Mouse (Mus musculus): ENCODE data around the gene Cpt1b. TPM values are rescaled to one million over a fixed set of nuclear protein-coding genes. Genes with fewer than 3 reads are reported as not detected.
"Not testable (repeated sequence)": the region's sequence is repeated elsewhere in the genome, so short reads cannot be mapped to it uniquely, and the experiment has no call there.

Cpt1b gene
- polyA plus RNA-seq, 1 experiment from 2014 or later = not detected

DNA sequence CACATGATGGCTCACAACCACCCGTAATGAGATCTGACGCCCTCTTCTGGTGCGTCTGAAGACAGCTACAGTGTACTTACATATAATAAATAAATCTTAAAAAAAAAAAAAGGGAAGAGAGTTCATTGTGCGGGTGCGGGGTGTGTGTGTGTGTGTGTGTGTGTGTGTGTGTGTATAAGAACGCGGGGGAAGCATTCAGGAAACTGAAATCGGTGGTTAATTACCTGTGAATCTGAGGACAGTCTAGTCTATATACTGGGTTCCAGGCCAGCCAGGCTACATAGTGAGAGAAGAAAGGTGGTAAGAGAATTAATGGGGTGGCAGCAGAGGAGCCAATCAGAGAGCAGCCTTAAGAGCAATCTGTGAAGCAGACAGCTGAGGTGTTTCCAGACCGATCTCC, 5.1 kb upstream of the Cpt1b start:
- not testable (repeated sequence) for H3K4me2 ChIP-seq (ENCODE audit: low read depth); H3K9me3 ChIP-seq (ENCODE audit: control insufficient read depth, low read length); H3K4me1 ChIP-seq (ENCODE audit: control insufficient read depth, insufficient read depth, low read length); H3K27me3 ChIP-seq (ENCODE audit: control insufficient read depth, insufficient read depth, low read length); H3K36me3 ChIP-seq (ENCODE audit: control insufficient read depth, insufficient read depth, low read length); ATAC-seq (ENCODE audit: insufficient read depth, low FRiP score, low TSS enrichment); H3K4me3 ChIP-seq (ENCODE audit: low read depth, low read length); H3K9ac ChIP-seq (ENCODE audit: low read length); DNase-seq (ENCODE audit: low spot score); H3K27ac ChIP-seq (ENCODE audit: low read depth, low read length)
- 83% methylated on average over 9 of the region's 9 CpGs for WGBS

DNA sequence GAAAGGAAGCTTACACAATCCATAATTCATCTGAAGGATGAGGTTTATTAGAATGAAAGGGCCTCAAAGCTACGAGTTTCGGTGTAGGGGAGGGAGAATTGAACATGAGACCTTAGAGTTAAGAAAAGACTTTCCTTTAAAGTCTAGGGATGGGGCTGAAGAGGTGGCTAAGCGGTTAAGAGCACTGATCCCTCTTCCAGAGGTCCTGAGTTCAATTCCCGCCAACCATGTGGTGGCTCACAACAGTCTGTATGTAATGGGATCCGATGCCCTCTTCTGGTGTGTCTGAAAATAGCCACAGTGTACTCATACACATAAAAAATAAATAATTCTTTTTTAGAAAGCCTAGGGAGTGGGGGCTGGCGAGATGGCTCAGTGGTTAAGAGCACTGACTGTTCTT, 4.7 kb upstream of the Cpt1b start:
- no peaks in the 10 kb centered on the region for H3K9me3 ChIP-seq (ENCODE audit: control insufficient read depth, low read length)
- no peaks in the 10 kb centered on the region for H3K36me3 ChIP-seq (ENCODE audit: control insufficient read depth, insufficient read depth, low read length)
- H3K9ac ChIP-seq (ENCODE audit: low read length) = peak overlapping the region; percentile 59
- DNase-seq (ENCODE audit: low spot score) (no peak), ATAC-seq (ENCODE audit: insufficient read depth, low FRiP score, low TSS enrichment) (no peak)
- H3K4me2 ChIP-seq (ENCODE audit: low read depth) = peak overlapping the region; percentile 91
- H3K27ac ChIP-seq (ENCODE audit: low read depth, low read length) = peak overlapping the region; percentile 80
- H3K4me1 ChIP-seq (ENCODE audit: control insufficient read depth, insufficient read depth, low read length) = peaks cover 8% of the 10 kb centered on the region
- peak overlapping the region; percentile 50 for H3K4me3 ChIP-seq (ENCODE audit: low read depth, low read length)
- 51% methylated on average over 6 of the region's 6 CpGs for WGBS
- H3K27me3 ChIP-seq (ENCODE audit: control insufficient read depth, insufficient read depth, low read length) = no peaks in the 10 kb centered on the region

DNA sequence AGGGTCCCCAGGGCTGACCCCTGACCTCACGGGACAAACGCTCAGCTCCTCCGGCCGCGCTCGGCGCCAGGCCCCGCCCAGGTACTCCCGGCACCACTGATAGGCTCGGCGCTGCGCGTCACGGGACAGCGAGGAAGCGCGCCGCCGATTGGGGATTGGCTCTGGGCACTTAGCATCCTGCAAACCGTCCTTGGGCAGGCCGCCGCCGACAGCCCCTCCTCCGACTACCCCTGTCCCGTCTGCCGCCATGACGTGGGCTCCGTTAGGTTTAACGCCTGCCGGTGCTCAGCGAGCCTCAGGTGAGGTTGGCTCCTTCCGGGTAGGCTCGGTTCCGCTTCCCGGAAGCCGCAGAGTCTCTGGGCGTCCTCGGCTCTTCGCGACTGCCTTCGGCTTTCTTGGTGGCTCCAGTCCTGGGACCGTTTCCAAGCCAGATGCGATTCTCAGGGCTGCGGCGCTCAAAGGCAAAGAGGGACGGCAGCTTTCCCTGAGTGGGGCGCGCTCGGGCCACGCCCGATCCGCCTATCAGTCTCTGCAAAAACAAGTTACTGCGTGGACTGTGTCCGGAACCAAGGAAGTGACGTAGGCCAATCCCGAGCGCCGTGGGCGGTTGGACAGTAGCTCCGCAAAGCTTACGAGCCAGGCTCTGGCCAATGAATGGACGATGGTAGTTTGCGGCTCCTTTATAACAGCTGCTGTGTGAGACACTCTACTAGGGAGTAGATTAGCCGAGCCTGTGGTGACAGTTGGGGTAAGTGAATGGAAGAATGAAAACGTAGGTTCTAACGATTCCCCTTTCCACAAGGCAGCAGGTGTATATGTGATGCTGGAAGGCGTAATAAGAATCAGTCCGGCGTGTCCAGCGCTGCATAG, 3.9 kb upstream of the Cpt1b start, which contains the start of the genes C730034F03Rik, Gm44502 and Chkb:
Gene C730034F03Rik (plus strand): TSS at position 238 of the 870 bp plus-strand sequence.
Gene Gm44502 (minus strand): TSS at position 345 of the 870 bp plus-strand sequence.
Gene Chkb (minus strand): TSS at position 557 of the 870 bp plus-strand sequence.
- DNase-seq (ENCODE audit: low spot score) (peak; percentile 92), ATAC-seq (ENCODE audit: insufficient read depth, low FRiP score, low TSS enrichment) (peak; percentile 96)
- Histone ChIP-seq H3K27me3 (ENCODE audit: control insufficient read depth, insufficient read depth, low read length) (no peaks in the 10 kb centered on the region), H3K9me3 (ENCODE audit: control insufficient read depth, low read length) (no peaks in the 10 kb centered on the region), H3K27ac (ENCODE audit: low read depth, low read length) (peak within 1 kb of the TSS; percentile 80), H3K4me3 (ENCODE audit: low read depth, low read length) (peak within 1 kb of the TSS; percentile 50), H3K4me1 (ENCODE audit: control insufficient read depth, insufficient read depth, low read length) (peaks cover 8% of the 10 kb centered on the region), H3K4me2 (ENCODE audit: low read depth) (peak within 1 kb of the TSS; percentile 91), H3K9ac (ENCODE audit: low read length) (peak within 1 kb of the TSS; percentile 59), H3K36me3 (ENCODE audit: control insufficient read depth, insufficient read depth, low read length) (no peaks in the 10 kb centered on the region)
- WGBS = under 1% methylated on average over 69 of the region's 70 CpGs

DNA sequence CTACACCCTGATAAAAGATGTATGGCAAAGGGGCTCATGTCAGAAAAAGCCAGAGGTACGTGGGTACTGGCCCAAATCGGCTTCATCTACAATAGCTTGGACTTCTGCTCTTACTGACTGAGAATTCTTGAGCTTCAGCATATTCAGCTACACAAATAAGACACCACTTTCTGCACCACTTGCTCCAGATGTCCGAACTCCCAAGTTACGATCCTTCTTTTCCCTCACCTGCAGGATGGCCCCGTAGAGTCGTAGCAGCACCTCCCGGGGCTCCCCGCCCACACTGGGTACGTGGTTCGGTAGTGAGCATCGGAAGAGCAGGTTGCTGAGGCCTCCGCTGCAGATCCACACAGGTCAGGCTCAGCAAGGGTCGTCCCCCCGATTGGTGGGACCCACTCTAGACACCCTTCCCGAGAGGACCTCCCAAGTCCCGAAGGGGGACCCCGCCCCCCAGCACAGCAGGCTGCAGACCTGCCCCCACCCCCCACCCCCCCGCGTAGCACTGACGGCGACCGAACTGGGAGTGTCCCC, 3.2 kb upstream of the Cpt1b start:
- WGBS = 6% methylated on average over 22 of the region's 22 CpGs
- Histone ChIP-seq H3K4me1 (ENCODE audit: control insufficient read depth, insufficient read depth, low read length) (peaks cover 8% of the 10 kb centered on the region), H3K27me3 (ENCODE audit: control insufficient read depth, insufficient read depth, low read length) (no peaks in the 10 kb centered on the region), H3K27ac (ENCODE audit: low read depth, low read length) (peak overlapping the region; percentile 80; the same call in 1 of the 2 replicates), H3K9me3 (ENCODE audit: control insufficient read depth, low read length) (no peaks in the 10 kb centered on the region), H3K4me2 (ENCODE audit: low read depth) (peak overlapping the region; percentile 91), H3K36me3 (ENCODE audit: control insufficient read depth, insufficient read depth, low read length) (no peaks in the 10 kb centered on the region), H3K4me3 (ENCODE audit: low read depth, low read length) (peak overlapping the region; percentile 50), H3K9ac (ENCODE audit: low read length) (peak overlapping the region; percentile 59)
- ATAC-seq (ENCODE audit: insufficient read depth, low FRiP score, low TSS enrichment) (peak; percentile 58), DNase-seq (ENCODE audit: low spot score) (no peak)

DNA sequence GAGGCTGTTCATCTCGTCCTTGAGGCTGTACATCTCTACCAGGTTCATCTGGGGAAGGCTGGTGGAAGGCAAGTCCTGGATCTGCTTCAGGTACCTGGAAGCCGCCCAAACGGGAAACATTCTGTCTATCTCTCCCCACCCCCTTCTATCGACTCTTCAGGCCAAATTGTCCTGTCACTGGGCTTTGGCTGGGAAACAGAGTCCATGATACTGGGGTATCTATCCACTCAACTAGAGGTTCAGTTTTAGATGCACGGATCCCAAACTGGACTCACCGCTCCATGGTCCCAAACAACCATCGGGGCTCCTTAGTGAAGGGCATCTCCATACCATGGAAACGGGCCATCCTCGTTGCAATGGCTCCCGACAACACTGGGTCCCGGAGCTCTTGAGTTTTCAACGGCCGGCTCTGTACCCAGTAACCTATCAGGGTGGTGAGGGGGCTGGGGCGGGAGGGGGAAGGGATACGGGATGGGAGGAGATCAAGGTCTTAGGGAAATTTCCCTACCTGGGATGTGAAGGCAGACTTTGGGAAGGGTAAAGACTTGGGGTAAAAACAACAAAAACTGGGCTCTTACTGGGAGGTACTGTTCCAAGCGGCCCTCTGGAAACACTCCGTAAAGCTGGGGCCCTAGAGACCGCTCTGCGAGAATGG, 2.6 kb upstream of the Cpt1b start:
- Histone ChIP-seq H3K9ac (ENCODE audit: low read length) (no peak overlapping the region), H3K36me3 (ENCODE audit: control insufficient read depth, insufficient read depth, low read length) (no peaks in the 10 kb centered on the region), H3K27me3 (ENCODE audit: control insufficient read depth, insufficient read depth, low read length) (no peaks in the 10 kb centered on the region), H3K4me3 (ENCODE audit: low read depth, low read length) (peak overlapping the region; percentile 50), H3K9me3 (ENCODE audit: control insufficient read depth, low read length) (no peaks in the 10 kb centered on the region), H3K27ac (ENCODE audit: low read depth, low read length) (no peak overlapping the region), H3K4me1 (ENCODE audit: control insufficient read depth, insufficient read depth, low read length) (peaks cover 8% of the 10 kb centered on the region), H3K4me2 (ENCODE audit: low read depth) (peak overlapping the region; percentile 91)
- 81% methylated on average over 19 of the region's 19 CpGs for WGBS
- ATAC-seq (ENCODE audit: insufficient read depth, low FRiP score, low TSS enrichment) (no peak), DNase-seq (ENCODE audit: low spot score) (no peak)

DNA sequence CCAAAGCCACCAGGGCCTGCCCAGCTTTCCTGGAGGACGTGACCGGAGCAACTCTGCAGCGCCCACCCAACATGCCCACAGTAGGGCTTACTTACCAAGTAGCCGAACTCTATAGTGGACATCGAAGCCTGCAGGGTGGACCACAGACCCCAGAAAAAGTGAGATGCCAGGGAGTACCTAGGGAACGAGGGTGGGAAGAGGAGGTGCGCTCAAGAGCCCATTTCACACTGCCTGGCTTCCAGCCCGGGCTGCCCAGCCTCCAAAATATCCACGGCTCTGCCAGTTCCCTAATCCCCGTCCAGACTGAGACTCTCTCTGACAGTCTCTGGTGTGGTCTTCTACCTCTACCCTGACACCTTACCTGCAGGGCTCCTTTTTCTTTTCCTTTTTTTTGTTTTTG, 1.1 kb upstream of the Cpt1b start:
- Histone ChIP-seq H3K4me2 (ENCODE audit: low read depth) (no peak overlapping the region), H3K36me3 (ENCODE audit: control insufficient read depth, insufficient read depth, low read length) (no peaks in the 10 kb centered on the region), H3K27me3 (ENCODE audit: control insufficient read depth, insufficient read depth, low read length) (no peaks in the 10 kb centered on the region), H3K9ac (ENCODE audit: low read length) (no peak overlapping the region), H3K4me3 (ENCODE audit: low read depth, low read length) (no peak overlapping the region), H3K4me1 (ENCODE audit: control insufficient read depth, insufficient read depth, low read length) (peaks cover 8% of the 10 kb centered on the region), H3K27ac (ENCODE audit: low read depth, low read length) (no peak overlapping the region), H3K9me3 (ENCODE audit: control insufficient read depth, low read length) (no peaks in the 10 kb centered on the region)
- ATAC-seq (ENCODE audit: insufficient read depth, low FRiP score, low TSS enrichment) (no peak), DNase-seq (ENCODE audit: low spot score) (no peak)
- WGBS = 91% methylated on average over 10 of the region's 10 CpGs

DNA sequence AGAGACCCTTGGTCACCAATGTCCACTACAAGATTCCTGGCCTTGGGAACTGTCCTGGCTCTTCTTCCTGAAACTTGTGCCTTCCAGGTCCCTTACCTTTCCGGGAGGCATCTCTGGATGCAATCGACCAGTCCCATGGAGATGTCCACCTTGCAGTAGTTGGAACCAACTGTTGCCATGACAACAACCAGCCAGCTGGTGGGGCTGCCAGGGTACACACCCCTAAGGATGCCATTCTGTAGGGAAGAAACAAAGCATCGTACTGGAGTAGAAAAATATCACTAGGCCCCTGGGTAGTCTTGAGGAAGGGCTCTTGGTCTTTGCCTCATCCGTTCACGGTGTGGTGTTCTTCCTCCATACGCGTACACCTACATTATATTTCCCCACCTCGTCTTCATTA, 1.0 kb downstream of the Cpt1b start:
- Histone ChIP-seq H3K4me3 (ENCODE audit: low read depth, low read length) (no peak overlapping the region), H3K36me3 (ENCODE audit: control insufficient read depth, insufficient read depth, low read length) (no peaks in the 10 kb centered on the region), H3K27me3 (ENCODE audit: control insufficient read depth, insufficient read depth, low read length) (no peaks in the 10 kb centered on the region), H3K4me1 (ENCODE audit: control insufficient read depth, insufficient read depth, low read length) (peaks cover 8% of the 10 kb centered on the region), H3K27ac (ENCODE audit: low read depth, low read length) (no peak overlapping the region), H3K9me3 (ENCODE audit: control insufficient read depth, low read length) (no peaks in the 10 kb centered on the region), H3K4me2 (ENCODE audit: low read depth) (no peak overlapping the region), H3K9ac (ENCODE audit: low read length) (no peak overlapping the region)
- no peak for ATAC-seq (ENCODE audit: insufficient read depth, low FRiP score, low TSS enrichment)
- DNase-seq (ENCODE audit: low spot score) = no peak
- 84% methylated on average over 8 of the region's 8 CpGs for WGBS

DNA sequence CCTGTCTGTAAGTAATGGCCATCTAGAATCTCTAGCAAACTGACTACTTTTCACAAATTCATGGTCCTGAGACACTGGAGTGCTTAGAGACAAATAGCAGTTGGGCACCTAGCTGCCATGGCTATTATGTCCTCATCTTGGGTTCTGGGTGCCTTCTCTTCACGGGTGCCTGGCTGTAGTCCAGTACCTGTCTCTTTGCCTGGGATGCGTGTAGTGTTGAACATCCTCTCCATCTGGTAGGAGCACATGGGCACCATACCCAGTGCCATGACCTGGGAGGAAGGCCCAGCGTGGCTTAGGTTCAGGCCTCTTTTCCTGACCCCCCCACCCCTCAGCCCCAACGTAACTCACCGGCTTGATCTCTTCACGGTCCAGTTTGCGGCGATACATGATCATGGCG, 3.7 kb downstream of the Cpt1b start:
- Histone ChIP-seq H3K27me3 (ENCODE audit: control insufficient read depth, insufficient read depth, low read length) (no peaks in the 10 kb centered on the region), H3K4me3 (ENCODE audit: low read depth, low read length) (no peak overlapping the region), H3K27ac (ENCODE audit: low read depth, low read length) (no peak overlapping the region), H3K36me3 (ENCODE audit: control insufficient read depth, insufficient read depth, low read length) (no peaks in the 10 kb centered on the region), H3K4me1 (ENCODE audit: control insufficient read depth, insufficient read depth, low read length) (no peaks in the 10 kb centered on the region), H3K9me3 (ENCODE audit: control insufficient read depth, low read length) (no peaks in the 10 kb centered on the region), H3K9ac (ENCODE audit: low read length) (no peak overlapping the region), H3K4me2 (ENCODE audit: low read depth) (no peak overlapping the region)
- DNase-seq (ENCODE audit: low spot score) (no peak), ATAC-seq (ENCODE audit: insufficient read depth, low FRiP score, low TSS enrichment) (no peak)
- WGBS = 94% methylated on average over 9 of the region's 9 CpGs
